In genomic region chr7:116122981-116123596, GRCm38 (mm10) we compare ENCODE assay signal across 9 mouse cellular contexts. TPM values are rescaled to one million over a fixed set of nuclear protein-coding genes. Genes with fewer than 3 reads are reported as not detected.
DNase-seq lines count a peak whose midpoint lies in the region; ATAC-seq and TF ChIP-seq lines count a peak whose summit lies in the region.
"Had no signal": no experiment of that assay in that cellular context is flagged by ENCODE, and none has a peak within 500 bp of the region (broad histone marks: within the 10 kb centered on the region; RNA-seq: fewer than 3 reads in every experiment).

No protein-coding gene starts in this region.

- no peaks in the 10 kb centered on the region for H3K36me3 ChIP-seq in forebrain, embryonic 16.5 days (ENCODE audit: control insufficient read depth, insufficient read depth)
- peaks cover 14% of the 10 kb centered on the region; the same call in 1 of the 2 replicates for H3K36me3 ChIP-seq in midbrain, embryonic 13.5 days

- H3K9ac ChIP-seq in forebrain, embryonic 16.5 days (replicated peaks; ENCODE audit: low read depth, low read length), result no peak overlapping the region
- H3K9ac ChIP-seq in midbrain, embryonic 13.5 days (replicated peaks), result no peak overlapping the region

- H3K9me3 ChIP-seq in forebrain, embryonic 16.5 days (ENCODE audit: control insufficient read depth, low read length), result no peaks in the 10 kb centered on the region
- H3K9me3 ChIP-seq in midbrain, embryonic 13.5 days, result no peaks in the 10 kb centered on the region

- no peak for TF ChIP-seq CTCF in Patski (IDR thresholded peaks at IDR 0.05)

- in situ Hi-C loops in Patski (cut with MboI; ENCODE audit: low pct_unique_long_range_greater_than_20kb), result no loop called here

- ATAC-seq in Patski, result peak; percentile 23
- peak; percentile 90 for ATAC-seq in forebrain, embryonic 16.5 days
- peak; percentile 81 for ATAC-seq in midbrain, embryonic 13.5 days

- DNase-seq in layer of hippocampus, postnatal 10 days (ENCODE audit: low spot score in 2 of 2), result peak; percentile 33 to 51
- no peak for DNase-seq in layer of hippocampus, adult 18-20 months (ENCODE audit: low spot score in 2 of 2)
- no peak for DNase-seq in Patski (ENCODE audit: low read depth, low spot score)
- no peak for DNase-seq in ovary, adult 18-20 months (ENCODE audit: low spot score)
- no peak for DNase-seq in adrenal gland, postnatal 10 days
- no peak for DNase-seq in thymus, postnatal 4 days
- DNase-seq: kidney, adult 2 months had no signal

- H3K4me1 ChIP-seq in forebrain, embryonic 16.5 days (replicated peaks; ENCODE audit: control insufficient read depth, insufficient read depth, low read length), result peaks cover 27% of the 10 kb centered on the region
- peaks cover 44% of the 10 kb centered on the region for H3K4me1 ChIP-seq in midbrain, embryonic 13.5 days (replicated peaks)

- H3K4me2 ChIP-seq in forebrain, embryonic 16.5 days (ENCODE audit: low read length), result 0 out of 2 replicates have a peak overlapping the region, but pooled peaks have one; percentile 7
- no peak overlapping the region for H3K4me2 ChIP-seq in midbrain, embryonic 13.5 days (replicated peaks)

- H3K27me3 ChIP-seq in Patski, result no peaks in the 10 kb centered on the region
- no peaks in the 10 kb centered on the region for H3K27me3 ChIP-seq in forebrain, embryonic 16.5 days (replicated peaks; ENCODE audit: control insufficient read depth, insufficient read depth, low read length)
- H3K27me3 ChIP-seq in midbrain, embryonic 13.5 days, result no peaks in the 10 kb centered on the region

- peak overlapping the region; percentile 51 for H3K27ac ChIP-seq in forebrain, embryonic 16.5 days (ENCODE audit: low read length)
- H3K27ac ChIP-seq in midbrain, embryonic 13.5 days, result no peak overlapping the region

- WGBS in forebrain, embryonic 16.5 days, result 26% methylated on average over 13 of the region's 13 CpGs
- WGBS in midbrain, embryonic 13.5 days, result 23% methylated on average over 13 of the region's 13 CpGs

- H3K4me3 ChIP-seq in forebrain, embryonic 16.5 days (replicated peaks; ENCODE audit: low read length), result no peak overlapping the region
- no peak overlapping the region for H3K4me3 ChIP-seq in midbrain, embryonic 13.5 days (replicated peaks)

- CTCF ChIA-PET in Patski (lab: Charles Lee), result no interaction called here

- POLR2A ChIA-PET in Patski (lab: Charles Lee), result no interaction called here

RNA-seq across cellular contexts. Expression of gene Gm4353, which starts 38.7 kb away (rescaled TPM):
- total RNA-seq in layer of hippocampus, postnatal 10 days (2021), result 1 to 10 TPM; 3.7 to 4.7 TPM
- 1 to 10 TPM; 3.1 to 3.3 TPM for total RNA-seq in layer of hippocampus, adult 18-20 months (2021)
- polyA plus RNA-seq in Patski (2021), result 10.2 TPM
- 1.2 and 1.5 TPM in 2 replicates for polyA plus RNA-seq in forebrain, embryonic 16.5 days (2015; fragmentation: Nextera tagmentation; extraction: Ambion mirVana)
- polyA plus RNA-seq in midbrain, embryonic 13.5 days (2015; fragmentation: Nextera tagmentation; extraction: Ambion mirVana), result 0.87 and 0.89 TPM in 2 replicates
- 1 to 10 TPM; 3.4 to 3.9 TPM for total RNA-seq in adrenal gland, postnatal 10 days (2021)

Comparison
In these comparisons a context has a peak if more than half of its experiments do, and no peak if none do; other contexts are left out.
1. DNase-seq: peak in layer of hippocampus, postnatal 10 days (2 of 2); none in layer of hippocampus, adult 18-20 months (0 of 2), Patski (single experiment), ovary, adult 18-20 months (single experiment), adrenal gland, postnatal 10 days (single experiment) and thymus, postnatal 4 days (single experiment).
2. ATAC-seq: peak in every context shown above with its lines; median percentile 90 in forebrain, embryonic 16.5 days; 81 in midbrain, embryonic 13.5 days; 23 in Patski.